Mouse (Mus musculus) liver, embryonic 14.5 days (tissue): ENCODE measurements around the gene Eya4. TPM values are rescaled to one million over a fixed set of nuclear protein-coding genes. Genes with fewer than 3 reads are reported as not detected.

Experiments
- ATAC-seq: fragments of 200-750 bp; cut with Nextera tagmentation; 2 replicates; pipeline ENCODE4 v1.8.0; 2017; ENCODE audit warnings: moderate number of reproducible peaks, mild to moderate bottlenecking, moderate library complexity; ENCODE audit not compliant: insufficient read depth
- DNase-seq, 3 experiments: peaks; one replicate each; pipeline ENCODE4 v3.0.0-alpha.2; 2012 to 2013; ENCODE audit warnings: low read depth in 3 of 3, low spot score in 3 of 3
- H3K27ac ChIP-seq: fragments of 300-500 bp; sonication (generic); 2 replicates; pipeline ENCODE4 v1.5.1; 2014; ENCODE audit warnings: moderate library complexity, mild to moderate bottlenecking, control low read depth, inconsistent platforms
- H3K27me3 ChIP-seq: fragments of 300-500 bp; sonication (generic); 2 replicates; pipeline ENCODE4 v1.6.1; 2014; ENCODE audit warnings: mild to moderate bottlenecking, low read length, moderate library complexity; ENCODE audit not compliant: control insufficient read depth, insufficient read depth
- H3K36me3 ChIP-seq: fragments of 300-500 bp; sonication (generic); replicated peaks from 2 replicates; pipeline ENCODE4 v1.6.1; 2014; ENCODE audit warnings: low read depth; ENCODE audit not compliant: control insufficient read depth, insufficient read depth
- H3K4me1 ChIP-seq, 2 experiments: fragments of 200-500 bp in 1 of 2; fragments of 300-500 bp in 1 of 2; sonication (generic) in 1 of 2; replicated peaks; 2 replicates each; pipeline ENCODE4 v1.6.1; 2012 to 2014; ENCODE audit warnings: antibody characterized with exemption in 1 of 2, inconsistent platforms in 1 of 2, low read length in 1 of 2; ENCODE audit not compliant: control insufficient read depth in 2 of 2, insufficient read depth in 2 of 2
- H3K4me2 ChIP-seq: fragments of 300-500 bp; sonication (generic); 2 replicates; pipeline ENCODE4 v1.6.1; 2014; ENCODE audit warnings: low read depth, mild to moderate bottlenecking, control low read depth, moderate library complexity
- H3K4me3 ChIP-seq, 2 experiments: fragments of 200-500 bp in 1 of 2; fragments of 300-500 bp in 1 of 2; sonication (generic) in 1 of 2; 2 replicates each; pipeline ENCODE4 v1.5.1; 2012 to 2014; ENCODE audit warnings: low read depth in 2 of 2, low read length in 2 of 2, mild to moderate bottlenecking in 2 of 2, control low read depth in 1 of 2, inconsistent platforms in 1 of 2, moderate library complexity in 1 of 2; ENCODE audit not compliant: insufficient read depth in 1 of 2
- H3K9ac ChIP-seq: fragments of 300-500 bp; sonication (generic); replicated peaks from 2 replicates; pipeline ENCODE4 v1.6.1; 2014; ENCODE audit warnings: mild to moderate bottlenecking, control low read depth, moderate library complexity
- H3K9me3 ChIP-seq: fragments of 300-500 bp; sonication (generic); 2 replicates; pipeline ENCODE4 v1.6.1; 2016; ENCODE audit warnings: low read length, mixed read lengths; ENCODE audit not compliant: control insufficient read depth
- CTCF ChIP-seq: IDR thresholded peaks from 2 replicates; pipeline ENCODE4 v1.5.1; 2016; ENCODE audit warnings: antibody characterized with exemption, low read depth, control low read depth
- EP300 ChIP-seq: IDR thresholded peaks from 2 replicates; pipeline ENCODE4 v1.6.1; 2016; ENCODE audit warnings: antibody characterized with exemption, low read depth
- WGBS: fragments of 180-500 bp; shearing (Covaris S2); extraction: QIAGEN DNeasy Blood & Tissue Kit; methylation state at CpG from one replicate; pipeline ENCODE4 v1.1.7; 2014; ENCODE audit not compliant: insufficient replicate concordance; 5-methylcytosine and 5-hydroxymethylcytosine counted together
- polyA plus RNA-seq, 2 experiments: library from polyadenylated mRNA; depleted of rRNA in 1 of 2; stranded (reverse) in 1 of 2; unstranded in 1 of 2; fragments of >200 nt; fragmentation: Nextera tagmentation in 1 of 2; extraction: Ambion mirVana in 1 of 2; gene quantifications; 2 replicates each; pipeline versions ENCODE4 v1.2.1 to v1.2.3; 2012 to 2014

Gene Eya4
- polyA plus RNA-seq, 2 experiments = 0.13 to 0.19 TPM

DNA sequence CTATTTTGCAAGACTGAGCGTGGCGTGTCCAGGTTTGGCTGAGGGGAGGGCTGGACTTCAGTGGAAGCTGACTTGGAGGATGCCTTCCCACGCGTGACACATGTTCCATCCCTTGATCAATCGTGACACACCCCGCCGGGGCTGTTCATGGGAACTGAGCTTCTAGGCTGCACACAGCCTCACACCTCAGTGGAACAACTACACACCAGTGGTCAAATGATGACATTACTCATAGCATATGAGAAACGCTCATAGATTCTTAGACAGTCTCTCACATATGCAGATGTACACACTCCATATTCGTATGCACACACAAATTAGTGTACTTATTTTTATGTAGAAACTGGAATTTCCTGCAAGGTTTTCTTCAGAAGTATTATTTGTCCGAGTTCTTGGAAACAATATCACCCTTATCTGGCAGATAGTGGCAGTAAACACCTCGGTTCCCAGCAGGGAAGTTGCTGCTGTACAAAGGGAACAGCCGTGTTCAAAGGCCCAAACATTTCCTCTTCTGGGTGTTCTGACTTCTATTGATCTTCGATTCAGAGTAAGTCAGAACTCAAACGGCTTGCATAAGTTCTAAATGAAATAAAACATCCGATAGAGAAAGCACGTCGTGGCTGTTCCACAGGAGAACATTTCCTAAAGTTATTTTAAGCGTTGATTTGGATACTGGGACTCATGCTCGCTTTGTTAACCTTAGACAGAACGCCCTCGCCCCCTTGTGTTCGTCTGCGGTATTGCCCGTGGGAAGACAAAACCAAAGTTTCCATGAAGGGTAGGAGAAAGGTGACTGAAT lies 269.6 kb downstream of the Eya4 start:
- WGBS = 34% methylated on average over 24 of the region's 24 CpGs
- H3K4me1 ChIP-seq = no peaks in the 10 kb centered on the region
- H3K9ac ChIP-seq = no peak overlapping the region
- no peak overlapping the region for H3K4me2 ChIP-seq
- H3K9me3 ChIP-seq = no peaks in the 10 kb centered on the region
- ATAC-seq (no peak), DNase-seq (peak; percentile 11 to 27 (median 26))
- H3K27ac ChIP-seq = no peak overlapping the region
- no peak overlapping the region for H3K4me3 ChIP-seq
- no peaks in the 10 kb centered on the region for H3K27me3 ChIP-seq
- no peaks in the 10 kb centered on the region for H3K36me3 ChIP-seq
- no peak for TF ChIP-seq EP300
- peak; percentile 85 for TF ChIP-seq CTCF

DNA sequence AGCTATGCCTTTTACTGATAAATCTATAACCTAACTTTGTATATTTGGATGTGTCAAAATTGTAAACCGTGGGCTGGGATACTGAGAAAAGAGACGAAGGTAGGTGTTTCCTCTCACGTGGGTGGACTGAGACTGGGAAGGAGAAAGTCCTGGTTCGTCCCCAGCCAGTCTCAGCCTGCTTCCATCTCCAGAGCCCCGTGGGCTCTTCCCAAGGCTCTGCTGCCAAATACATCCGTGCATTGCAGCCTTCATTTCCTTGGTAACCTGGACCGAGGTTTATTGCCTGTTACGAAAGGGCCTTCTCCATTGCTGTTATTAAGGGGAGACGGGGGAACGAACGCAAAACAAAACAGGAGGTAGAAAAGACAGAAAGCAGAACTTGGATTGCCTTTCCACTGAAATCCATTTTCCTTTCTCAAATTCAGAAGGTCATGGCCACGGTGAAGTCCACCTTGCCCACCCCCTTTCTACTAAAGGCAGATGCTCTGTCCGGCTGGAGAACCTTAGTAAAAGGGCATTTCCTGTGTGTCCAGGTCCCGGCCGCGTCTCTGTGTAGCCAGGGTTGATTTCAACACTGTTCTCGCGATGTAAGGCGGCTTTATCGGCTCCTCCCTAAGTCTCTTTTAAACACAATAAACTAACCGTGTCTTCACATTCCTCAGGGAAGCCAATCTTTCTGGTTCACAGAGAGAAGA lies 273.7 kb downstream of the Eya4 start:
- ATAC-seq = no peak

DNA sequence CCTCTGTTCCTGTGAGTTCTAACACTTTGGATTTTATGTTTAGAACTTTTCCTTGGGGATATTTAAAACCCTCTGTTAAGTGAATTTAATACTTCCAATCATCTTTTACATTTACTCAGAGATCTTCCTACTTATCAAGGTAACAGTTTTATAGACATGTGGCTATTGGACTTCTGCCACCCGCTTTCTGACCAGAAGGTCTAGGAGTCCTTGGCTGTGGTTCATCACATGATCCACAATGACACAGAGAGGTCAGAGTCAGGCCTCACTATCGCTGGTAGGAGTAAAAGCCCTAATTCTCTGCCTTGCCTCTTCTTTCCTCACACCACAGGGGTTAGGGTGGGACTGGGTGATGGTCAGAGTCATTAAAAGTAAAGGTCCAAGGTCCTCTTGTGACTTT lies 277.2 kb downstream of the Eya4 start:
- H3K4me1 ChIP-seq = no peaks in the 10 kb centered on the region
- no peaks in the 10 kb centered on the region for H3K9me3 ChIP-seq
- no peaks in the 10 kb centered on the region for H3K36me3 ChIP-seq
- ATAC-seq (no peak), DNase-seq (no peak)
- H3K4me3 ChIP-seq = no peak overlapping the region
- no peaks in the 10 kb centered on the region for H3K27me3 ChIP-seq
- no peak for TF ChIP-seq CTCF
- no peak for TF ChIP-seq EP300
- H3K27ac ChIP-seq = no peak overlapping the region
- H3K4me2 ChIP-seq = no peak overlapping the region
- no peak overlapping the region for H3K9ac ChIP-seq
- 41% methylated on average over 2 of the region's 2 CpGs for WGBS

More for the DNA sequence above, 273.7 kb downstream of the Eya4 start:
- no peaks in the 10 kb centered on the region for H3K4me1 ChIP-seq
- peak overlapping the region; percentile 25 for H3K4me2 ChIP-seq
- H3K27me3 ChIP-seq = no peaks in the 10 kb centered on the region
- no peak overlapping the region for H3K9ac ChIP-seq
- H3K4me3 ChIP-seq = peak overlapping the region in 1 of 2 experiments; percentile 38; a peak in 2 of 4 replicates
- TF ChIP-seq CTCF (no peak), EP300 (no peak)
- H3K9me3 ChIP-seq = no peaks in the 10 kb centered on the region
- no peak overlapping the region for H3K27ac ChIP-seq
- WGBS = 45% methylated on average over 21 of the region's 21 CpGs
- H3K36me3 ChIP-seq = no peaks in the 10 kb centered on the region
- peak in 1 of 3 experiments; percentile 6 for DNase-seq

DNA sequence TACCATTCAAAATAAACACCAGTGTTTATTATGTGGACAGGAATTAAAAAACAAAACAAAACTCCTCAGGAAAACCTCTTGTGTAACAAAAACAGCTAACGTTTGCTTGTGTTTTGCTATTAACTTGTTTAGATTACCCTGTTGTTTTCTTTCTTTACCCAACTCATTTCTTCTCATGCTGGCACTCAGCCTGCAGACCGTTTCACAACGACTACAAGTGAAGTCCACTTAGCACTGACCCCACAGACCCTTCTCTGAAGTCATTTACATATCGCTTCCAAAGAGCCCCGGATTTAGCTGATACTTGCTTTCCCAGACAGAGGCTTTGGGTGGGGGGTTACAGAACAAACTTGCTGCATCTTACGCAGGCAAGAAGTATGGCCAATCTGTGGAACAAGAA lies 286.9 kb downstream of the Eya4 start:
- no peaks in the 10 kb centered on the region for H3K36me3 ChIP-seq
- H3K27me3 ChIP-seq = no peaks in the 10 kb centered on the region
- TF ChIP-seq CTCF (no peak), EP300 (no peak)
- no peak overlapping the region for H3K4me3 ChIP-seq
- no peak overlapping the region for H3K27ac ChIP-seq
- H3K4me2 ChIP-seq = no peak overlapping the region
- 47% methylated on average over 6 of the region's 6 CpGs for WGBS
- ATAC-seq = no peak
- H3K4me1 ChIP-seq = no peaks in the 10 kb centered on the region
- no peaks in the 10 kb centered on the region for H3K9me3 ChIP-seq
- DNase-seq = no peak
- H3K9ac ChIP-seq = no peak overlapping the region

GRCm38 (mm10) chr10:23062719-23063118 lies 287.9 kb downstream of the Eya4 start:
- no peak for TF ChIP-seq EP300
- no peak for TF ChIP-seq CTCF
- Histone ChIP-seq H3K9me3 (no peaks in the 10 kb centered on the region), H3K36me3 (no peaks in the 10 kb centered on the region), H3K4me3 (no peak overlapping the region), H3K4me2 (no peak overlapping the region), H3K4me1 (no peaks in the 10 kb centered on the region), H3K27me3 (no peaks in the 10 kb centered on the region), H3K27ac (no peak overlapping the region), H3K9ac (no peak overlapping the region)
- 49% methylated on average over 5 of the region's 5 CpGs for WGBS
- ATAC-seq (no peak), DNase-seq (no peak)
